Mouse (Mus musculus): Measurements from ENCODE around the gene Med8. TPM values are rescaled to one million over a fixed set of nuclear protein-coding genes. Genes with fewer than 3 reads are reported as not detected.

The Med8 gene
- polyA plus RNA-seq, 1 experiment from 2014 or later = 108 TPM

DNA sequence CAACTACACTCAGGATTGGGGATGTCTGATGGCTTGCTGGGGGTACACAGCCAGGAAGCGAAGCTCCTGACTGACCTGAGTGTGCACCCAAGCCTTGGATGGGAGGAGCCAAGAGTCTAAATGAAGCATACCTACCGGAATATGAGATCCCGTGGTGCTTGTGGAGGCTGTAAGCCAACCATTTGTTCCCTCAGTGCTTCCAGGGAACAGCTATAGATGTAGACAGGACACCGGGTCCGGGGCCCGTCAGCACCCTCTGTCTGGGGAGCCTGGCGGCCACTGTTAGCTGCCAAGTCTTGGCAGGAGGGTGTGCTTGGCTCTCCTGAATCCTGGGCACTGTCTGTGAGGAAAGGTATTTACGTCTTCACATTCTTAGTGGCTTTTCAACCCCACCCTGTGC lies 21.8 kb upstream of the Med8 start:
- 93% methylated on average over 8 of the region's 8 CpGs for WGBS
- H3K4me1 ChIP-seq = no peaks in the 10 kb centered on the region
- H3K27ac ChIP-seq = no peak overlapping the region
- no peak overlapping the region for H3K4me3 ChIP-seq
- H3K27me3 ChIP-seq = no peaks in the 10 kb centered on the region
- no peaks in the 10 kb centered on the region for H3K9me3 ChIP-seq
- H3K9ac ChIP-seq = 0 out of 2 replicates have a peak overlapping the region, but pooled peaks have one; percentile 14
- H3K36me3 ChIP-seq = peaks cover 100% of the 10 kb centered on the region
- H3K4me2 ChIP-seq (replicated peaks) = no peak overlapping the region
- no peak for ATAC-seq (ENCODE audit: low FRiP score, low read depth)

GRCm38 (mm10) chr4:118390146-118390545 lies 19.0 kb upstream of the Med8 start:
- H3K4me2 ChIP-seq (replicated peaks) = no peak overlapping the region
- H3K9me3 ChIP-seq = no peaks in the 10 kb centered on the region
- H3K4me3 ChIP-seq = no peak overlapping the region
- no peaks in the 10 kb centered on the region for H3K27me3 ChIP-seq
- no peak overlapping the region for H3K27ac ChIP-seq
- no peaks in the 10 kb centered on the region for H3K4me1 ChIP-seq
- H3K9ac ChIP-seq = no peak overlapping the region
- ATAC-seq (ENCODE audit: low FRiP score, low read depth) = no peak
- WGBS = 92% methylated on average over 11 of the region's 11 CpGs
- peaks cover 100% of the 10 kb centered on the region for H3K36me3 ChIP-seq

GRCm38 (mm10) chr4:118394505-118394904 lies 14.6 kb upstream of the Med8 start:
- Histone ChIP-seq H3K36me3 (peaks cover 95% of the 10 kb centered on the region), H3K4me2 (replicated peaks) (no peak overlapping the region), H3K4me3 (no peak overlapping the region), H3K4me1 (no peaks in the 10 kb centered on the region), H3K9ac (no peak overlapping the region), H3K27me3 (no peaks in the 10 kb centered on the region), H3K27ac (no peak overlapping the region), H3K9me3 (no peaks in the 10 kb centered on the region)
- 94% methylated on average over 6 of the region's 6 CpGs for WGBS
- ATAC-seq (ENCODE audit: low FRiP score, low read depth) = no peak

DNA sequence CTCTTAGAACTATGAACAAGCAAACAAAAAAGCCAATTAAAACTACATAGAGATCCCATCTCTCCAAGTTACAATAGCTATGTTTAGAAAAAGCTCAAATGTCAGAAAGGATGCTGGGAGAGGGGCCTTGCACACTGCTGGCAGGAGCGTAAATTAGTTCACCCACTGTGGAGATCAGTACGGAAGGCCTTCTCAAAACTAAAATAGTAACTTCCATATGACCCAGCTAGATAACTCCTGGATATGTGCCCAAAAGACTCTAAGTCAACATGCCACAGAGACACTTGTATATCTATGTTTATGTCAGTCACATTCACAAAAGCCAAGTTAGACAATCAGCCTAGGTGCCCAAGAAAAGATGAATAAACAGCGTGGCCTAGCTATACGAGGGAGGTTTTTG lies 13.8 kb upstream of the Med8 start:
- Histone ChIP-seq H3K27me3 (no peaks in the 10 kb centered on the region), H3K4me3 (no peak overlapping the region), H3K4me2 (replicated peaks) (no peak overlapping the region), H3K9me3 (no peaks in the 10 kb centered on the region), H3K4me1 (no peaks in the 10 kb centered on the region), H3K9ac (no peak overlapping the region), H3K27ac (no peak overlapping the region), H3K36me3 (peaks cover 94% of the 10 kb centered on the region)
- 92% methylated on average over 4 of the region's 4 CpGs for WGBS
- no peak for ATAC-seq (ENCODE audit: low FRiP score, low read depth)

DNA sequence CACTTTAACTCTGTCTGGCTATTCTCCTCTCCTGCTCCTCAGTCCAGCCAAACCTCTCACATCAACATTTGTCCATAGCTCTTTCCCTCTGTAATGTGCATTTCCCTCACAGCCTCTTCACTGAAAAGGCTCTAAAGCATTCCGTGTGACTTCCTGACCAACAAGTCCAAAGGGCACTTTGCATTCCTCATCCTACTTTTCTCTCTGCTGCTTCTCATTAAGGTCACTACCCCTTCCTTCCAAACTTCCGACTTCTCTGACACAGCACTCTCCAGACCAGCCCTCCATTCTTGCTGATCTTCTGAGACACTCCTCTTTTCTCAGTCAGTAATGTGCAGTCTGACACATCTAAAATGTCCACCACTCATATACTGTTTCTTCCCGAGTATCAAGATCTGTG lies 12.7 kb upstream of the Med8 start:
- H3K4me2 ChIP-seq (replicated peaks) = no peak overlapping the region
- no peak overlapping the region for H3K9ac ChIP-seq
- no peaks in the 10 kb centered on the region for H3K27me3 ChIP-seq
- no peak overlapping the region for H3K4me3 ChIP-seq
- WGBS = 79% methylated on average over 3 of the region's 3 CpGs
- H3K4me1 ChIP-seq = no peaks in the 10 kb centered on the region
- H3K36me3 ChIP-seq = peaks cover 93% of the 10 kb centered on the region
- H3K9me3 ChIP-seq = no peaks in the 10 kb centered on the region
- H3K27ac ChIP-seq = no peak overlapping the region
- ATAC-seq (ENCODE audit: low FRiP score, low read depth) = no peak

DNA sequence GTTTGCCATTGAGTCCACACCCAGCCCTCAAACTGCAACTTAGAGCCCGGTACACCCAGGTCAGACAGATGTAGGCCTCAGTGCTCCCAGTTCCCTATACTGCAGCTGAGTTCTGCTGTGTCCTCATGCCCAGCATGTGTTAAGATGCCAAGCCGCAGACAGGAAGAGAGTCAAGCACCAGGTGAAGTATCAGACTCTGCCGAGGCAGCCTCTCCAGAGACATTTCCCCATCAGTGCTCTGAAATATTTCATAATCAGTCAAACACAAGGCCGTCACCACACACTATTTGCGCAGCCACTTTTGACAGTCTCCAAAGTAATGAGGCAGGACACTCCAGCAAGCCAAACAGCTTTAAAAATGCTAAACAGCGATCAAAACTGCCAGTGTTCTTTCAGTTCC lies 10.7 kb upstream of the Med8 start:
- Histone ChIP-seq H3K4me3 (no peak overlapping the region), H3K36me3 (peaks cover 93% of the 10 kb centered on the region), H3K27me3 (no peaks in the 10 kb centered on the region), H3K9ac (no peak overlapping the region), H3K27ac (no peak overlapping the region), H3K9me3 (no peaks in the 10 kb centered on the region), H3K4me1 (no peaks in the 10 kb centered on the region), H3K4me2 (replicated peaks) (no peak overlapping the region)
- ATAC-seq (ENCODE audit: low FRiP score, low read depth) = no peak
- WGBS = 92% methylated on average over 6 of the region's 6 CpGs

GRCm38 (mm10) chr4:118401421-118401820 lies 7.7 kb upstream of the Med8 start:
- Histone ChIP-seq H3K27me3 (no peaks in the 10 kb centered on the region), H3K4me1 (no peaks in the 10 kb centered on the region), H3K4me3 (no peak overlapping the region), H3K36me3 (peaks cover 86% of the 10 kb centered on the region), H3K9ac (no peak overlapping the region), H3K9me3 (no peaks in the 10 kb centered on the region), H3K27ac (no peak overlapping the region), H3K4me2 (replicated peaks) (no peak overlapping the region)
- WGBS = 94% methylated on average over 3 of the region's 3 CpGs
- no peak for ATAC-seq (ENCODE audit: low FRiP score, low read depth)

- Histone ChIP-seq H3K27ac (no peak overlapping the region), H3K9ac (no peak overlapping the region), H3K36me3 (peaks cover 81% of the 10 kb centered on the region), H3K27me3 (no peaks in the 10 kb centered on the region), H3K4me2 (replicated peaks) (no peak overlapping the region), H3K4me1 (no peaks in the 10 kb centered on the region), H3K9me3 (no peaks in the 10 kb centered on the region), H3K4me3 (no peak overlapping the region)
- no peak for ATAC-seq (ENCODE audit: low FRiP score, low read depth)
- 94% methylated on average over 5 of the region's 5 CpGs for WGBS
Observed at GRCm38 (mm10) chr4:118401918-118402317, 7.2 kb upstream of the Med8 start.

GRCm38 (mm10) chr4:118402701-118403100 lies 6.4 kb upstream of the Med8 start:
- Histone ChIP-seq H3K36me3 (peaks cover 73% of the 10 kb centered on the region), H3K9ac (no peak overlapping the region), H3K9me3 (no peaks in the 10 kb centered on the region), H3K4me3 (no peak overlapping the region), H3K4me1 (no peaks in the 10 kb centered on the region), H3K27ac (no peak overlapping the region), H3K4me2 (replicated peaks) (no peak overlapping the region), H3K27me3 (no peaks in the 10 kb centered on the region)
- ATAC-seq (ENCODE audit: low FRiP score, low read depth) = no peak
- WGBS = 95% methylated on average over 12 of the region's 12 CpGs

GRCm38 (mm10) chr4:118410871-118411270 lies 1.7 kb downstream of the Med8 start:
- no peak overlapping the region for H3K9ac ChIP-seq
- no peaks in the 10 kb centered on the region for H3K27me3 ChIP-seq
- H3K4me3 ChIP-seq = no peak overlapping the region
- H3K36me3 ChIP-seq = peaks cover 51% of the 10 kb centered on the region
- no peaks in the 10 kb centered on the region for H3K9me3 ChIP-seq
- no peak overlapping the region for H3K4me2 ChIP-seq (replicated peaks)
- H3K4me1 ChIP-seq = peaks cover 16% of the 10 kb centered on the region
- no peak overlapping the region for H3K27ac ChIP-seq
- WGBS = 93% methylated on average over 5 of the region's 5 CpGs
- no peak for ATAC-seq (ENCODE audit: low FRiP score, low read depth)

GRCm38 (mm10) chr4:118413553-118413952 lies 4.4 kb downstream of the Med8 start:
- 97% methylated on average over 5 of the region's 5 CpGs for WGBS
- peaks cover 74% of the 10 kb centered on the region for H3K36me3 ChIP-seq
- no peak for ATAC-seq (ENCODE audit: low FRiP score, low read depth)
- H3K9ac ChIP-seq = no peak overlapping the region
- no peaks in the 10 kb centered on the region for H3K27me3 ChIP-seq
- no peak overlapping the region for H3K4me2 ChIP-seq (replicated peaks)
- H3K27ac ChIP-seq = no peak overlapping the region
- no peak overlapping the region for H3K4me3 ChIP-seq
- peaks cover 9% of the 10 kb centered on the region for H3K4me1 ChIP-seq
- H3K9me3 ChIP-seq = no peaks in the 10 kb centered on the region

GRCm38 (mm10) chr4:118415779-118416178 lies 6.6 kb downstream of the Med8 start:
- no peaks in the 10 kb centered on the region for H3K27me3 ChIP-seq
- no peaks in the 10 kb centered on the region for H3K9me3 ChIP-seq
- no peaks in the 10 kb centered on the region; the same call in 1 of the 2 replicates for H3K4me1 ChIP-seq
- no peak for ATAC-seq (ENCODE audit: low FRiP score, low read depth)
- H3K9ac ChIP-seq = no peak overlapping the region
- WGBS = 94% methylated on average over 2 of the region's 2 CpGs
- no peak overlapping the region for H3K4me2 ChIP-seq (replicated peaks)
- peaks cover 90% of the 10 kb centered on the region for H3K36me3 ChIP-seq
- no peak overlapping the region for H3K4me3 ChIP-seq
- no peak overlapping the region for H3K27ac ChIP-seq

- ATAC-seq (ENCODE audit: low FRiP score, low read depth) = no peak
- 85% methylated on average over 5 of the region's 5 CpGs for WGBS
- Histone ChIP-seq H3K4me1 (no peaks in the 10 kb centered on the region), H3K4me3 (no peak overlapping the region), H3K9me3 (no peaks in the 10 kb centered on the region), H3K36me3 (peaks cover 91% of the 10 kb centered on the region), H3K9ac (no peak overlapping the region), H3K4me2 (replicated peaks) (no peak overlapping the region), H3K27ac (no peak overlapping the region), H3K27me3 (no peaks in the 10 kb centered on the region)
Observed at GRCm38 (mm10) chr4:118416329-118416728, 7.2 kb downstream of the Med8 start.

Data from limb, embryonic 13.5 days (tissue).